Mouse (Mus musculus): ENCODE data around the gene Padi3.

DNA sequence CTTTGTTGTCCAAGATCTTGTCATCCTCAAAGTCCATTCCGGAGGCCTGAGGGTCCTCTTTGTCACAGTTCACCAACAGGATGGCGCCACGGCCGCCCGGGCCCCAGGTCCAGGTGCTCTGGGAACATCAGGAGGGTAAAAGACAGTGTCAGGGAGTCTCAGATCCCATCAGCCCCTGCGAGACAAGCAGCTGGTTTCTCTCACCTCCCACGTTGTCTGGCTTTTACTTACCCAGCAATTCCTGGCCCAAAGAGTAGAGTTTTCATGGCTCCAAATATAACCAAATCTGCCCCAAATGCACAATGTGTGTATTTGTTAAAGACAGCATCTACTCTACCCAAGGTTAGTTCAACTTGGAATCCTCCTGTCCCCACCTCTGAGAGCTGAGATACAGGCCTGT is 48.8 kb downstream of the Padi3 start:
- TF ChIP-seq GATA1 (IDR thresholded peaks at IDR 0.05; ENCODE audit: low read length) (no peak), TAL1 (IDR thresholded peaks at IDR 0.05; ENCODE audit: low read length) (no peak)

Data from erythroblast, embryonic 14.5 days (primary cell).